Mouse (Mus musculus) adrenal gland, postnatal 4 days (tissue): Measurements from ENCODE around the gene Fbn1. TPM values are rescaled to one million over a fixed set of nuclear protein-coding genes. Genes with fewer than 3 reads are reported as not detected.

ENCODE experiments used
- DNase-seq, 2 experiments: peaks; one replicate each; pipeline ENCODE4 v3.0.0; 2021 to 2022; ENCODE audit warnings: low spot score in 2 of 2, mixed read lengths in 2 of 2
- total RNA-seq, 2 experiments: library from RNA; stranded (reverse); gene quantifications; 2 replicates each; pipeline ENCODE4 v1.2.3; 2021

Gene Fbn1
- total RNA-seq, 2 experiments from 2014 or later: 103 to 104 TPM

DNA sequence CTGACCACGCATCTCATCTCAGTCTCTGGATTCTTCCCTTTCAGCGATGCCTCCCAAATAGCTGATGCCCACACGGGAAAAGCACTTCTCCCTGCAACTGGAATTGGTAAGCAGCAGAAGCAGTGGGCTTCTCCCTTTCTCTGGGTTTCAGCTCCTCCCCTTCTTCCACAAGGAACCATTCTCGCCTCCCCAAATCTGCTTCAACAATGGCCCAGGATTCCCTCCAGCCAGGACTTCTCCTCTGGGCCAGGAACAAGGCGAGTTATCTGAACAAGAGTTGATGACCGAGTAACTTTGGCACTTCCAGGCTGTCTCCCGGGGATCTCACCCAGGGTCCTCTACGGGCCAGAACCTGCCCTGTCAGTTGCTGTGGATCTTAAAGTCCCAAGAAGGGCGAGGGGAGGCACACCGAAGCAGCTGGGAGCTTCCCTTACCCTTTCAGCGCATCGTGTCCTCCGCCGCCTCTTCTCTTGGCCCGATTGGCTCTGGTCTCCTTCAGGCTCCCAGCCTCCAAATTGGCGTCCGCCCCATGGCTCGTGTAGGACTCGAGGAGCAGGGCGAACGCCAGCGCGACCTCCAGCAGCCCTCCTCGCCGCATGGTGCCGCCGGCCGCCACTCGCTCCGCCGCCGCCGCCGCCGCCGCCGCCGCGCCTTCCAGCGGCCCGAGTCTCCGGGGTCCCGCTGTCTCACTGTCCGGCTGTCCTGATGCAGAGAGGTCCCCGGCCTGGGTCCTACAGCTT, 2.6 kb downstream of the Fbn1 start, which contains the start of gene Gm9913:
Gm9913 (plus strand) TSS at position 84 of the 740 bp plus-strand sequence.
- DNase-seq: no peak

DNA sequence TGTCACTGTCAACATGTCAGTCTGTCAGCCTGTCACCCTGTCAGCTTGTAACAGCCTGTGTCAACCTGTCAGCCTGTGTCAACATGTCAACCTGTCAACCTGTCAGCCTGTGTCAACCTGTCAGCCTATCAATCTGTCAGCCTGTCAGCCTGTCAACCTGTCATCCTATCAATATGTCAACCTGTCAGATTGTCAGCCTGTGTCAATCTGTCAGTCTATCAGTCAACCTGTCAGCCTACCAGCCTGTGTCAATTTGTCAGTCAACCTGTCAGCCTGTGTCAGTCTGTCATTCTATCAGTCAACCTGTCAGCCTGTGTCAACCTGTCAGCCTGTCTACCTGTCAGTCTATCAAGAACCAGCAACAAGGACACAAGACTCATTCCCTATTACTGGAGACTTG, 6.3 kb downstream of the Fbn1 start:
- no peak for DNase-seq

DNA sequence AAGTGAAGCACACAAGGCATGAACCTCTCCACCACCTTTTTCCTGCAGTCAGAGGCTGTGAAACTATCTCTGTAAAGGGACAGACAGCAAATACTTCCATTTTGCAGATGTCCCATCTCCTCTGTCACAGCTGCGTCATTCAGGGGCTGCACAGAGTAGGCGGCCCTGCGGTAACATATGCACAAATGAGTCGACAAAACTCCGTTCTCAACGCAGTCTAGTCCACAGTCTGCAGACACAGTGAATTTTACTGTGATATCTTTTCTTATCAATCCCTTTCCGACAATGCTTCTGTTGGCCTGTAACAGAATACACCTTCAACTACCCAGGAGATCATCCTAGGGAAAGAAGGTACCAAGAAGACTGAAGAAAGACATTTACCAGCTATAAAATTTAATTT, 9.6 kb downstream of the Fbn1 start:
- DNase-seq: no peak

DNA sequence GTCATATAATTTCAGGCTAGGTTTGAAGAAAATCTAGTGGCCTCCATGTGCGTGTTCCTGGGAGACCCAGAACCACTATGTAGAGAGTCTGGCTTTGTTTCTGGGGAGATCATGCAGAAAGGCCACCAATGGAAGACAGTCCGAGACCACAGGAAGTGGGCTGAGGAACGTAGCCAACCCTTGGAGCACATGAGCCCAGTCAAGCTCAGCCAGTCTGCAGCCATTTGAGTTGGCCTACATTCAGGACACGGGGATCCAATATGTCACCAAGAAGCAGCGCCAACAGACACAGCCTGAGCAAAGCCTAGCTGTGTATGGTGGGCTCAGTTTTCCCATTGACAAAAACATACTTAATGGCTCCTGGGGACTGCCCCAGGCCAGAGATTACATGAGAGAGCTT, 11.1 kb downstream of the Fbn1 start:
- DNase-seq: no peak

DNA sequence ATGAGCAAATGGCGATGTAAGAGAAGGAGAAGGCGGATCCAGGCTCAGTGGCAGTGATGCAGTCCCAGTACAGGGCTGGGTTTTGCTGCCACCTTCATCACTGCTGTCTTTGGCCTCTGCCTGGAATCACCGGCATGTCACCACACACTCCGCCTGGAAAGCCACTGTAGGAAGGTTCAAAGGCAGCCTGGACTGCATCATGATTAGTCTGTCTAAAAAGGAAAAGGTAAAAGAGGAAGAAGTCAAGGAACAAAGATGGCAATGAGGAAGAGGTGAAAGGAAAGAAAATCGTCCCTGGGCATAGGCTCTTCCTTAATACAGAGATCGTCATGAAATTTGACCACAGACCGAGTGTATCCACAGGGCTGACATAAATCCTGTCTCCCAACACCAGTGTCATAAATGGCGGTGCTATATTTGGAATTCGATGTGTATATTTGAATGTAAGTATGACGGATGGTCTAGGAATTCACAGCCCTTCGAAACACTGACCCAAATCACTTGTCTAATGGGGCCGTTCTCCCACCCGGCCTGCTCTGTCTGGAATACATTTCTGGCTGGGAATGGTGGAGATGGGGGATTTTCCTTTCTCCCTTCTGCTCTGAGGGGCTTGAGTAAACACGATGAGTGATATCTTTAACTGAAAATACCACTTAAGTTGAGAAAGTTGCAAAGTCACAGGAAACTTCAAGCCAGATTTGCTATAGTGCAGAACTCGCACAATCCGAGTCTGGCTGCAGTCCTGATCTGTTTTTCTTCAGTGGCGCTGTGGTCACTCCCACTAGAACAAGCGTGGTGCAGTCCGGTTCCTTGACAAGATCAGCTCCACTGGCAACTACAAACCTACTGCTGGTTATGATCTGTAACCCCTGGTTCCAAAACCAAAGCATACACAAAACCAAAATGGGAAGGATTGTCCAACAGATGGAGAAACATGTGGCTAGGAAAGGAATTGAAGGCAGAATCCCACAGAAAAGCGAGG, 12.7 kb downstream of the Fbn1 start:
- DNase-seq: no peak

DNA sequence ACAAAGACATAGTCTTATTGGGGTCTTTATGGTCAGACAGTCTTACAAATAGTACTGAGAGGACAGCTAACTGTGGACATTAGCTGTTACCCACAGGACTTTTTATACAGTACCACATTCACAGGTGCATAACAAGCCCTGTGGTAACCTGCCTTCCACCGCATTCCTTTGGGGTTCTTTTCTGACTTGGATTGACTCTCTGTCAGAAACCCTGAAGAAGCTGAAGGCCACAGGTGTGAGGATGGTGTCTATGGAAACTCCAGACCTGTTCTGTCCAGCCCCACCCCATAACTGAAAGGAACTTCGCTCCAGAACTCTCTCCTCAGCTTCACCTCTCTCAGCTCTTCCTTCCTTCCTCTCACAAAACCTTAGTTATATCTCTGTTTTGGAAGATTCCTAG, 13.5 kb downstream of the Fbn1 start:
- DNase-seq: no peak

DNA sequence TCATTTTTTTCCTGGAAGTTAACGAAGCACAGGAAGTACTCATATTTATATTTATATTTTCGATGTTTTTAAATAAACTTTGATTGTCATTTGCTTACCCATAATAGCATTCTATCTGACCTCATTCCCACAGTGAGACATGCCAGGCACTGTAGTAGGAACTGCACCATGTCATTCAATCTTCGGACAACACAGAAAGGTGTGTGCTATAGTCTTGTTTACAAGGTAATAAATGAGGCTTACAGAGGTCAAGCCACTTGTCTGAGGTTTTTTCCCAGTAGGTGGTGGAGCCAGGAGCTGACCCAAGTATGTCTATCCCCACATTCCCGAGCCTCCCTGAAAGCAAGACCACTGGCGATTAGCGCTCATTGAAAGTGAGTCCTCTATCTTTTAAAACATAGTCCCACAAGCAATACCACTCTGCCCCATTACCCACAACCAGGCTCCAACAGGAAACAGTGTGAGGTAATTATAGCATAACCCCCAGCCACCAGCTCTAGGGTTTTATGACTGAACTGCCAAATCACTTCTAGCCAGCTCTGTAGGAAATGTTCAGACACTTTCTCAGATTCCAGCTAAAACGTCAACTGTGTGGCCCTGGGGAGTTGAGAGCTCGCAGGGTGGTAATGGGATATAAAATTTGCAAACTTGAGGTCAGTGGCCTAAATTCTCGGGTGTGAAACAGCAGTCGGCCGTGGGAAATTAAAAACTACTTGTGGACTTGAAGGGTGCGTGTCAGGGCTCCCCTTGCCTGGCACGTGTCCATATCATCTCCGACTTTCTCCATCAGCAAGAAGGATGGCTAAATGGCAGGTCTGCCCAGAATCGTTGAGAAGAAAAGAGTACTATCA, 15.5 kb downstream of the Fbn1 start:
- DNase-seq: no peak

DNA sequence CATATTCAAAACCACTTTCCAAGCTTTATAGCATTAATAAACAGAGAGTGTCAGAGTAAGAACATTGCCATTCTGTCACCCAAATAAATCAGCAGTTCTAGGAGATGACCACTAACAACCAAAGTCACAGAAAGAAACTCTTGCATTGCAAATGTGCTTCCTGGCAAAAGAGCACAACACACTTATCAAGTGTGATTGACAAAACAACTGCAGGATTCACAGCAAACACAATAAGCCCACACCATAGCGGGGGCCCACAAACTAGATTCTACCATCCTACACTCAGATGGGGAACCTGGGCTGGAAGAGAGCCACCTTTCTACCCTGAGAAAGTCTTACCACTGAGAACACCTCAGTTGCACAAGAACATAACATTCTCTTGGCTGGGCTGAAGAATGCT, 17.8 kb downstream of the Fbn1 start:
- DNase-seq: no peak

DNA sequence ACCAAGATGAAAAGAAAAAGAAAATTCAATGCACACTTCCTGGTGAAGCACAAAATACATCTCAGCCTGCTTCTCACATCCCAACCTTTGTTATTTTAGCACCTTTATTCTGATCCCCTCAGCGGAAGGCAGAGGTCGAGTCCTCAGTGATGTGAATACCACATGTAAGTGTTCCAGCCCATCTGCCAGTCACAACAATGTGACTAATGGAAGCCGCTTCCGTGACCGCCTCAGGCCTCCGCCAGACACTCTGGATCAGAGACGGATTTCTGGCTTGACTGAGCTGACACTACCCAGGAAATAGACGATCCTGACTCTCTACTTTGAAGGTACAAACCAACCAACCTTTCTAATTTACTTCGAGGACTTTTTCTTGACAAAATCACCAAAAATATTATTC, 22.9 kb downstream of the Fbn1 start:
- DNase-seq: no peak

DNA sequence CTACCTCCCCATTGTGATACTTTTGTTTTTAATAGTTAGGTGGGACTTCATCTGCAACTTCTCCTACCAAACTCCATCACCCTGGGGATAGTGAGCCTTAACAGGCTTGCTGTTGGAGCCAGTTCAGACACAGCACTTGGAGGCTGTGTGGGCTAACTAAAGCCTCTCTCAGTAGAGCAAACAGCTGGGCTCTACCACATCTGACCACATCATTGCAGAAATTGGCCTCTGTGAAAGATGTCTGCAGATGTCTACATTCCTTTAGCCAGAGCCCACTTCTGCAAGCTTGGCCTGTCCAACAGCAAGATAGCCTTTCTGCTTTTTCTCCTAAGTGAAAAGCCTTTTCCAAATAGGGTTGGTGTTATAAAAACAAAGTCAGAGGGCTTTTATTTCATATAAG, 23.6 kb downstream of the Fbn1 start:
- no peak for DNase-seq

DNA sequence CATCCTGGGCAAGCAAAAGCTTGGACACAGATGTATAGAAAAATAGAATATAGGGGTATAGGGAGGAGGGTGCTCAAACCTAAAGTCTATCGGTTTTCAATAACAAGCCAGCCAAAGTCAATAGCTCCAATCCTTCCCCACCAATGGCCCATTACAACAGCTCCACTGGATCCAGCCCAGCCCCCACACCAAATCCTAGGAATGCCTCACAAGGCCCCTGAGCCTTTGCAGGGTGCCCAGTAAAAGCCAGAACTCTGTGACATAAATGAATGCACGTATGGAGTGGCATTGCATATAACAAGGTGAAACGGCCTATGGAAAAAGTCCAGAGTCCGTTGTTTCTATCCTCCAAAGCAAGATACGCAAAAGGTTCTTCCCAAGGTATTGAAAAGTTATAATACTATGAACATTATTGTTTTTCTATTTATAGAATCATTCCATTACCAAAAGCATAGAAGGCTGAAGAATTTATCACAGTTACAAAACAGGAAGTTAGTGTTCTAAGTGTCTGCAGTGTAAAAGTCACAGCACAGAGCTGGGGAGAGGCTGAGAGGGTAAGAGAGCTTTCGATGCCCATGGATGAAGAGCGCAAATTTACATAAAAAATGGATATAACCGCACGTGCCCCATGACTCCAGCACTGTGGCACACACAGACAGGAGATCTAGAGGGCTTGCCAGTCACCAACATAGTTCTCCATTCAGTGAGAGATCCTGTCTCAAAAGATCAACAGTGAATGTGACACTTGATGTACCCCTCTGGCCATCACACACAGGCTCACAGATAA, 26.1 kb downstream of the Fbn1 start:
- no peak for DNase-seq

DNA sequence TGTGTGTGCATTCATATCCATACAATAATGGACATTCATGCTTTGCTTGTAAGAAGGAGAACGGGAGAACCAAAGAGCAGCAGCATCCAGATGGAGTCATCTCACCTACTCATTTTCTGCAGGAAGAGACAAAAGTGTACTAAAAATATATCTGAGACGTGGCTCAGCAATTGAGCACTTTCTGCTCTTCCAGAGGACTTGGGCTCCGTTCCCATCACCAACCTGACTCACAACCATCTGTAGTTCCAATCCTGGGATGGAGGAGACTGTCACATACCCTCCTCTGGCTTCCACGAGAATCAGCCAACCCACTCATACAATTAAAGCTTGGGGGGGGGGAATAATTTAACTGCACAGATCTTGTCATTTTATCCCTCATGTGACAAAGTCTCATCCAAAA, 26.7 kb downstream of the Fbn1 start:
- DNase-seq: no peak

DNA sequence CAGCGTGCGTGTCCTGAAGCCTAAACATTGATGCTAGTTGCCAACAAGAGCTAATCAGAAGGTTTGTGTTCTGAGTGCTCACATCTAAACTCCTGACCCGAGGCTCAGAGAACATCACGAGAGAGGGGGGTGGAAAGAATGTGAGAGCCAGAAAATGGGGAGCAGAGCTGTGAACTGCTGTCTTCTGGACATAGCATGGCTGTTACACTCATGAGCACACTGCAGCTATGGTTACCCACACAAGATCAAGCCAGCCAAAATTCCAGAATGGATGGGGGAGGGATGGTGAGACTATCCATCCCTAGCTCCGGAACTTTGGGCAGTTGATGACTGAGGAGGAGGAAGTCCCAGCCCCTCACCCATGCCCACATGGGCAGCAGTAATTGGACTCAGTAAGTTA, 27.7 kb downstream of the Fbn1 start:
- DNase-seq: no peak

DNA sequence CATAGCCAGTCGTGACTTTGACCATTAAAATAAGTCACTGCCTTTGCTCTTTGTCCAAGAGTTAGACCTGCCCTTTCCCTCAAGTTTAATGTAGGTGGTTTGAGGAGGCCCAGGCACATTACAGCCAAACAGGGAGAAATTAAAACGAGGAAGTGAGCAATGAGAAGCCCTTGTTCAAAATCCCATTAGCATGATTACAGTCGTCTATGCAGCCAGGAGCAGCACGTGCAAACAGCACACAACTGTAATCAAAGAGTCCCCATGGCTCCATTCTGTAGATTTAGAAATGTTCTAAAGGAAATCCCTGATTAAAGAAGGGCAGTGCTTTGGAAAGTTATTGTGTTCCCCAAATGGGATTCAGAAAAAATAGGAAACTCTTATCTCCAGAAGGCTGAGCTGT, 29.1 kb downstream of the Fbn1 start:
- DNase-seq: no peak

DNA sequence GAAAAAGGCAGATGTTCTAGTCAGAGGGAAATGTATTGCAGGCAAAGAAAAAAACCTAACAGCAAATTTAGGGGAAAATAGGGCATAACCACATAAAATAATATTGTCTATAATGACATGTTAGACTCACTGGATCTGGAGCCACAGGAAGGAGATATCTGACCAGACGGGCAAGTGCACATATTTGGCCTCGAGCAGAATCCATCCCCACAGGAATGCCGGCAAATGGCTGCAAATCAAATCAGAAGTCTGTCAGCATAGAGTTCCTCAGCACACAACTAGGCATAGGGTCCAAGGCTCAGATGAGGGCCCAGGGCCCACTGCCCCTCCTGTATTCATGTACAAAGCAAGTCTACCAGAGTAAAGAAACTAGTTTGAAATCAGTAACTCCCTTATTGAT, 30.4 kb downstream of the Fbn1 start:
- DNase-seq: no peak

DNA sequence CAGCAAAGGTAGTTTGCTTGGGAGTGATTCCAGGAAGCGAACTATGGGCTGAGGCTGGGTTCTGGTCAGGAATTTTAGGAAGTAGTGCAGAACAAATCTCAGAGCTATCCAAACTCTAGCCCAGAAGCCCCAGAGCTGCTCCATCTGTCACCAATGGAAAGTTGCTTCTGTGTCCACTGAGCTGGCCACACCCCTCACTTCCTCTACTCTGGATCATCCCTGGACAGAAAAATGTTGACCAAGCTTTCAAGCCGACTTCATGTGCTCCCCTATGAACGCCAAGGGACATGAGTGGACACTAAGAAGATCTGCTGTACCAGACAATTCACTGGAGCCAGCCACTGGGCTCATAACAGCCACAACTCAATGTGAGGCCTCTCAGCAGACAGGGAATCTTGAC, 31.6 kb downstream of the Fbn1 start:
- DNase-seq: no peak

DNA sequence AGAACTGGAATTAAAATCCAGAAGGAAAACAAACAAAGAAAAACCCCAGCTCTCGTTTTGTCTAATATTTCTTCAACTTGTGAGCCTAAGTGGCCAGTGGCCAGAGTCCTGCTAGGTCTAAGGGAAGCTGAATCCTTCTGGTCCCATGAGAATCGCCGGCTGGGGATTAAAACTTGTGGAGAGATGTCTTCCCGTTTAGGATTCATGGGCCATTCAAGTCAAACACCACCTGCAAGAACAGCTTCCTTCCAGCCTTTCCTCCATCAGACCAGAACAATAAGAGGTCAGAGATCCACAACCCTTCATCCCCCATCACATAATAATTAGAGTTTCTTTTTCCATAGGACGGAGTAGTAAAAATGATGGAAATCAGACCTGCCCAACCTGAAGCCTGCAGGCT, 33.1 kb downstream of the Fbn1 start:
- DNase-seq: no peak

DNA sequence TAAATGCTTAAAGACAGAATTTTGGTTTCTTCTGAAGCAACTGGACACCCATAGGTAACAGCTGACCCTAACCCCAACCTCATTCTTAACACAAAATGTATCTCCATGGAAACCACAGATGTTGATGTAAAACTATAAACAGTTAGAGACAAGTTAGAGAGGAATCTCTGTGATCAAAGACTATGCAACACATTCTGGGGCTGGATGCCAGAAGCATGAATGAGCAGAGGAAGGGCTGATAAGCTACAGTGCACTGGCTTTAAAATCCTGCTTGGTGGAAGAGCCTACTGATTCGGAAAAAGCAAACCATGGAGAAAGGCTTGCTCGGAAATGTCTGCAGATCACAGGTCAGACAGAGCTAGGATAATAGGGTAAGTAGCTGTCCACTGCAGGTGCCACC, 34.6 kb downstream of the Fbn1 start:
- DNase-seq: no peak

DNA sequence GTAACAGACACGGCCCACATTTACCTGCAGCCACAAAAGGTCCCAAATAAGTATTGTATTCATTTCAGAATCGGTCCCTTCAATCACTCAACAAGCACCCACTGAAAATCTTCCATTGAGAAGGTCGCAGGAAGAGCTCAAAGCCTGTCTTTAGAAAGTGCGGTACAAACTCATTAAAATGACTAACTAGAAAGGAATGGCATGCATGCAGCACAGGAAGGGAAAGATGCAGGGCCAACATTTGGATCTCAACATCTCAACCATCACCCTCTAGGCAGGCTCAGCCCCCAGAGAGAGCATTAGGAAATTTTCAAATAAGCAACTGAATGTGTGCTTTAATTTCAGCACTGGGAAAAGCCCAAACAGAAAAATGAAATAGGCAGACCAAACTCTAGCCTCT, 36.1 kb downstream of the Fbn1 start:
- DNase-seq: no peak

DNA sequence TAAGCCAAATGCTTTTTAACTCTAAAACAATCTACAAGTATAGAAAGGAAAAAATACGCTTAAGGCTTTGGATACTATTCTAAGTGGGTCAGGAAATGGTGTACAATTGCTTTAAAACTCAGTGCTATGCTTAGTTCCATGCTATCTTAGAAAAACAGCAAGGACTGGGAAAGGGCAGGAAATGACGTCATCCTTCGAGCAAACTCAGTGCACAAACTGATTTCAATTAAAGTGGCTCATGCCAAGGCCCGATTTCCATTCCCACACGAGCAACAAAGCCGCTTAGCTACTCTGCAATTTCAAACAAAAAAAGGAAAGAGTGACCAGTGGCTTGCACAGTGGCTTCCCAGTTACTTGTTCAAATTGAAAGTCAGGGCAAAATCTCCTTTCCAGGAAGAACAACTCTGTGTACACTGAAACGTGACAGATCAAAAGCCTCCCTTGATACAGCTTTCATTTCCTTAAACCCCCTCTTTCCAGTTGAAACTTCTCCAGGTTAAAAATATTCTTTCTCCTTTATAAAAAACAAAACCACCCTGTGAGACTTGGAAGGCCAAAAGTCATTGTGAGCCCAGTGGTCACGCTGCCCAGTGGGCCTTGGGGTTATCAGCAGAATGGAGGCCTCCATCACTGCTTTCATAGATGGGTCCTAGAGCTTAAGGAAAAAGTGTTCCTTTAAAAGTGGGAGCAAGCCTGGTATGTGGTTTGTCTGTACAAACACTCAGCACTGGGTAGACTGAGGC, 37.1 kb downstream of the Fbn1 start:
- DNase-seq: no peak
